Mouse (Mus musculus) embryo, embryonic 9.5 days (tissue): ENCODE measurements around the gene Man1b1.
A peak's percentile ranks its signal among the peaks of the same experiment; 100 is the strongest.

ENCODE experiments used
- DNase-seq: peaks from one replicate; pipeline ENCODE4 v3.0.0-alpha.2; 2017; ENCODE audit errors: extremely low spot score

The Man1b1 gene

GRCm38 (mm10) chr2:25364313-25364712 is 32.2 kb downstream of the Man1b1 start:
- DNase-seq, result no peak

DNA sequence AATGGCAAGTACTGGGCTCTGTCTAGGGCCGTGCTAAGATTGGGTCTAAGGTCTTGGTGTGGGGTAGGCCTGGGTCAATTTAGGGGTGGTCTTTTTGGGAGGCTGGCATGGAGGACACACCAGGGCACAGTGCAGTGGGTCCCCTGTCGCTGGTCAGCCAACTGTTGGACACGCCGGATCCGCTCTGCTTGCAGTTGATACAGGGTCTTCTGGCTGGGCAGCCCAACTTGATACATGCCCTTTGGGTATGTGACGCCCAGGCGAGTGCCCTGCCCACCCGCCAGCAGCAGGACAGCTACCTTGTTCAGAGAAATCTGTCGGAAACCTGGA is 32.6 kb downstream of the Man1b1 start:
- DNase-seq, result no peak

GRCm38 (mm10) chr2:25365091-25365761 is 33.1 kb downstream of the Man1b1 start, which contains the start of gene Uap1l1:
Uap1l1 (minus strand) TSS chr2:25365682.
- DNase-seq, result peak; percentile 71

DNA sequence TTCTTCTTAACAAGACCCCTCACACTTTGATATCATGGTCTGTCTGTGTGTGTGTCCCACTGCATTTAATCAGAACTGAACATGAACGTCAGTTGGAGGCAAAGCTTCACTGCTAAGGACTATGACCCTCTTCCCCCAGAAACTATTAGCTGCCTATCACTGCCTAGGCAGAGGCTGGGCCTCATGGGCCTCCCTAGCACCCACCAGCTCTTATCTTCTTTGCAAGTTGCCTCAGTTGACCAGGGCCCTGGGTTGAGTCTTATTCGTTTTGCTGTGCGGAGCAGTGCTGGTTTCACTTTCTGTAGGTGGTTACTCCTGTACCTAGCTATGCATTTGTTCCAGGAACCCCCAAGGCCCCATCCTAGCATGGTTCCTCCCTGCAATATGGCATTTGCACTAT is 37.9 kb downstream of the Man1b1 start:
- DNase-seq, result no peak

DNA sequence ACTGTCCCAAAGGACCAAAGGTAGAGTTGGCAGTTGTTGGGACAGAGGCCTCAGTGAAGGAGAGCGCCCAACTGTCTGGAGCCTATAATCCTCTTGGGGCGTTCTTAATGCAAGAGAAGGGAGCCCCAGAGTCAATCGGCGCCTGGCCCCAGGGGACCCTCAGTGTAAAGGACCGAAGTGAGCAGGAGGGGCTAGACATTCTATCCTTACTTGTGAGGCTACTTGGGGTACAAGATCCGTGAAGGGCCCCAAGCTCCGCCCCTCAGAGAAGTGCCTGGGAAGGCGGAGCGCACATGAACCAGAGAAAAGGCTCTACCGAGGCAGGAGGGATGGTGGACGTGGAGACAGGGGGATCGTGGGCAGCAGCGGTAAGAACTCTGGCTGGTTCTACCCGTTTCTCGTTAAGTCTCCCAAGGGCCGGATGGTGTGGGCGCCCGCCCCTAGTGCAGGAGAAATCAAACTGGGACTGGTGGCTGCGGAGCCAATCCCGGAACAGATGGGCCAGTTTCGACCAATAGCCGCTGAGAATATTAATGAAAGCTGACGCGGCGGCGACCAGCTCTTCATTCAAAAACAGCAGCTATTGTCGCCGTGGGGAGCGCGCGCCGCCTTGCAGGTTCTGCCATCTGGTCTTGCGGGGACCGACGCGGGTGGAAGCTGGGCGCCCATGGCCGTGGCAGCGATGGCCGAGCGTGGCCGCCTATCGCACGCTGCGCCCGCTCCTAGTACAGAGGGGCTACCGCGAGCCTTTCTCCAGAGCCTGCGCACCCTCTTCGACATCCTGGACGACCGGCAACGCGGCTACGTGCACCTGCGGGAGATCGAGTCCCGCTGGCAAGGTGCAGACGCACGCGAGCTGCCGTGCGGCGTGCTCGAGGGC is 39.9 kb downstream of the Man1b1 start, which contains the start of gene Sapcd2:
Gene Sapcd2, plus strand, starts transcription at position 558 of the 880 bp plus-strand sequence.
- peak; percentile 90 for DNase-seq

- no peak for DNase-seq
Observed at GRCm38 (mm10) chr2:25372644-25373391, 40.7 kb downstream of the Man1b1 start.

DNA sequence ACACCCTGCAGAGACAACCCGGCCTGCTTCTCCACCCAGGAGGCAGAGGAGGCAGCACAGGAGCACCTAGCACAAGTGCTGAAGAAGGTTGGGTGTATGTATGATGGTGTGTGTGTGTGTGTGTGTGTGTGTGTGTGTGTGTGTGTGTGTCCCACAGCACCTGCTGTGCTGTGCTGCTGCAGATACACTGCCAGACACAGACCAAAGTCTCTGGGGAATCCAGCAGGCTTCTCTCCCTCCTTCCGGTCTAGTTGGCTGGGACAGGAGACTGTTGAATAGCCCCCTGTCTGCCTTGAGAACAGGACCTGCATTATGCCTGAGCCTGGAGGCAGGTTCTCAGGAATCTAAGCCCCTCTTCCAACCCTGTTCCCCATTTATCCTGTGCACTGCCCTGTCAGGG is 41.3 kb downstream of the Man1b1 start:
- no peak for DNase-seq

DNA sequence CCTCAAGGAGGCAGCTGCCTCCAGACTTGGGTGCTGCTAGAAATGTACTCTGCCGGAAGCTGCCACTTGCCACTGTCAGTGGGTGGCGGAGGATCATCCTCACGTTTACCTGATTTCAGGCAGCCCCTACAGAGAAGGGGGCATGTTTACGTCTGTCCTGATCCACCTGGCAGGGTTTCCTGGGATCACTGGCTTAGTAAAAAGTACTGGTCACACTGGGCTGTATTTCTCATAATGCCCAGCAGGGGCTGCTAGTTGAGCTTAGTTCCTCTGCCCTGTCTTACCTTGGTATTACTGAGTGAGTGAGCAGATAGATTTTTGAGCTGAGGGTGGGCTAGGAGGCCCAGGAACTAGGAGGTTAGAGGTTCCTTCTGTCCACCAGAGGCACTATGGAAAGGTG is 44.5 kb downstream of the Man1b1 start:
- DNase-seq, result no peak

DNA sequence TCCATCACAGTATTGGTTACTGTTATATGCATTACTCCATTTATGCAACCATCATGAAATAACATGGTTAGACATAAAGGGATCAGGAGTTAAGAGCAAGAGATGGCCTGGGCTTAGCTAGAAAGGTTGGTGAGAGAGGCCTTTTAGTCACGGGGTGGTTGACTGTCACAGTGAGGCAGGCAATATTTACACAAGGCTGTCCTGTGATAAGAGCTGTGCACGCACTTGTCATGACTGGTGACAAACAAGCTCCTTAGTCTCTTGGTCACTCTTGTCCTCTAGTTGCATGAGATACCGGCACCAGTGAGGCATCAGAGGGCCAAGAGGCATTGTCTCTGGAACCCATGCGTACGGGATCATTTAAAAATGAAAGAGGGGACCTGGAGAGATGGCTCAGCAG is 52.4 kb downstream of the Man1b1 start:
- no peak for DNase-seq

GRCm38 (mm10) chr2:25391266-25391665 is 59.1 kb downstream of the Man1b1 start:
- no peak for DNase-seq

- DNase-seq, result no peak
Observed at GRCm38 (mm10) chr2:25394281-25395221, 62.4 kb downstream of the Man1b1 start.

GRCm38 (mm10) chr2:25395721-25396596 is 63.8 kb downstream of the Man1b1 start, which contains the start of gene Entpd2:
Entpd2 (plus strand) TSS chr2:25395874.
- DNase-seq, result no peak

DNA sequence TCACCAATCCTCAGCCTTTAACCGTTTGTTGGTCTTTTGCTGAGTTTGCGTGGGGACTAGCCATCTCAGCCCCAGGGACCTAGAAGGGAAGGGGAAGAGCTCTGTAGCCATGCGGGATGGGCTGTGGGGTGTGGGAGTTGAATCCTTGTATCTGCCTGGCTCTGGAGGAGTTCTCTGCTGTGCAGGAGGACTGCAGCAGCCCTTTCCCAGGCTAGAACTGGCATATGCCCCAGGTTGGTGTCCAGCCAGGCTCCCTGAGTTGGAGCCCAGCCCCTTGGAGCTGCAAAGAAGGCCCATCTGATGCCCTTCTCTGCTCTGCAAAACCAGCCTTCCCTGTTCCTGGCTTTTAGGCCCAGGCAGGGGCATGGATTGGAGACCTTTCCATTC is 64.5 kb downstream of the Man1b1 start:
- no peak for DNase-seq

DNA sequence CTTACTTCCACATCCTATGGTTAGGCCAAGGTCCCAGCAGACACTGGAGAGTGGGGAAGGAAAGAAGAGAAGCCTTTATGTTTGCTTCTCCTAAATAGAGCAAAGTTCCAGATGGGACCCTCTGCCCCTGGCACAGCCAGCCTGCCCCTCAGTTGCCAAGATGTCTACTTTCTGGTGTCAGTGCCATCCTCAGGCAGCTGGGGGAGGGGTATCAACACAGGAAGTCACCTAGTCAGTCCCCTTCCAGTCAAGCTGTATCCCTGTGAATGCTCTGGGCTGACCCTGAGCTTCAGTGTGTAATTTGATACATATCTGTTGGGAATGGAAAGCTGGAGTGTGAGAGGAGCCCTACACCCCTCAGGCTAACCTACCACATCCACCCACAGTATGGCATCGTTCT is 64.9 kb downstream of the Man1b1 start:
- no peak for DNase-seq

DNA sequence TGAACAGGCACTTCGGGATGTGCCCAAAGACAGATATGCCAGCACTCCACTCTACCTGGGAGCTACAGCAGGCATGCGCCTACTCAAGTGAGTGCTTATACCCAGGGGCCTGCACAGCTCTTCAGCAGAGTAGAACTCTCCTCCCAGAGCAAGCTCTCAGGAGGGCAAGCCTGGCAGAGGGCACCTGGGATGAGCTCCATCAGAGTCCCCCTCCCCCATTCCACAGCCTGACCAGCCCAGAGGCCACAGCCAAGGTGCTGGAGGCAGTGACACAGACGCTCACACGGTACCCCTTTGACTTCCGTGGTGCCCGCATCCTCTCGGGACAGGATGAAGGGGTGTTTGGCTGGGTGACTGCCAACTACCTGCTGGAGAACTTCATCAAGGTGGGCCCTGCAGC is 65.9 kb downstream of the Man1b1 start:
- DNase-seq, result no peak

- DNase-seq, result no peak
Observed at GRCm38 (mm10) chr2:25399051-25399450, 66.9 kb downstream of the Man1b1 start, which contains the start of gene Npdc1. Npdc1 (plus strand) TSS chr2:25399351.

DNA sequence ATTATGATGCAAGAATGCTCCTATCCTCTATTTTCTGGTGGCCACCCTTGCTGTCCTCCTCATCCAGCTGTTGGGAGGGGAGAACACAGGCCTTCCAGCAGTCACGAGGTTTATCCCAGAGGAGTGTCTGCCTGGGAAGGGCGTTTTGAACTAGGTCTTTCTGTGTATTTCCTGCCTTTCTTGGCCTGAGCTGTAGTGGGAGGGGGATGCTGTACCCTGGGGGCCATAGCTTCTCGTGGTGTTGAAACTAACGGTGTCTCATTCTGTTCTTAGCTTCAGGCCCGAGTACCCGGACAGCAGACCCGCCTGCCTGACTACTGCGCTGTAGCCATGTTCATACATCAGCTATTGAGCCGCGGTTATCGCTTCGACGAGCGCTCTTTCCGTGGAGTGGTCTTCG is 68.2 kb downstream of the Man1b1 start:
- no peak for DNase-seq

GRCm38 (mm10) chr2:25400764-25401163 is 68.6 kb downstream of the Man1b1 start:
- DNase-seq, result peak; percentile 35
